Mouse (Mus musculus): ENCODE results near the gene Brwd1. TPM values are rescaled to one million over a fixed set of nuclear protein-coding genes. Genes with fewer than 3 reads are reported as not detected.

The Brwd1 gene
- polyA plus RNA-seq, 1 experiment, result 12.8 TPM

Other genes starting within 250 kb of the Brwd1 start
- 22.1 and 23.2 TPM in 2 replicates for gene Psmg1, start 91.6 kb downstream of the Brwd1 start, polyA plus RNA-seq (2012; rRNA removed)
- gene Hmgn1, start 45.2 kb upstream of the Brwd1 start, polyA plus RNA-seq (2012; rRNA removed), result 16.6 and 18.2 TPM in 2 replicates
- gene Wrb, start 62.9 kb upstream of the Brwd1 start, polyA plus RNA-seq (2012; rRNA removed), result 14.0 and 17.6 TPM in 2 replicates
- gene Lca5l, start 109.7 kb upstream of the Brwd1 start, polyA plus RNA-seq (2012; rRNA removed), result 0.16 TPM in 1 of 2 replicates, not detected in the other
- gene Sh3bgr, start 117.9 kb upstream of the Brwd1 start, polyA plus RNA-seq (2012; rRNA removed), result 23.8 and 40.1 TPM in 2 replicates
- 2.4 and 5.8 TPM in 2 replicates for gene B3galt5, start 153.3 kb upstream of the Brwd1 start, polyA plus RNA-seq (2012; rRNA removed)